Mouse (Mus musculus) G1E (cell line): ENCODE results near the gene Cpt2.

Experiments
- CTCF ChIP-seq: IDR thresholded peaks from 2 replicates; pipeline ENCODE4 v1.5.1; 2012; ENCODE audit warnings: low read depth, low read length, inconsistent platforms, mixed read lengths
- GATA1 ChIP-seq: IDR thresholded peaks from 2 replicates; pipeline ENCODE4 v1.6.1; 2012; ENCODE audit warnings: borderline replicate concordance, low read length, inconsistent platforms, mixed read lengths
- GATA2 ChIP-seq: IDR thresholded peaks from 2 replicates; pipeline ENCODE4 v1.6.1; 2012; ENCODE audit warnings: low read depth, low read length, inconsistent platforms, borderline replicate concordance
- POLR2AphosphoS5 ChIP-seq: IDR thresholded peaks from 2 replicates; pipeline ENCODE4 v1.6.1; 2012; ENCODE audit warnings: low read depth, low read length, inconsistent platforms; ENCODE audit not compliant: insufficient replicate concordance
- TAL1 ChIP-seq: conservative IDR thresholded peaks from 2 replicates; pipeline ENCODE4 v1.6.1; 2012; ENCODE audit warnings: low read depth, low read length, inconsistent platforms, mixed read lengths

DNA sequence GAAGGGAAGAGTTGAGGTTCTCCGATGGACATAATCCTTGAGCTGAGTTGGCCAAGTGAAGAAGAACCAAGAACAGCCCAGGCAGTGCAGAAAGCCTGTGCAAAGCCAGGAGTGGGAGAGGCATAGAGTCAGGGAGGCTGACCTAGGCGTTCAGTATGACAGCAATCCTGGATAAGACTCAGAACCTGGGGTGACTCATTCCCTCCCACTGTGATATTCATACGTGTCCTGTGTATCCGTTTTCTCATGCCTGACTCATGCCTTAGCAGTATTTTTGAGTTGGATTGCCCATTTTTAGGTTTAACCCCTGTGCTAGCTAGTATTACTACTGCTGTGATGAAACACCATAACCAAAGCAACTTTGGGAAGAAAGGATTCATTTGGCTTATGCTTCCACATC, 58.5 kb downstream of the Cpt2 start:
- TF ChIP-seq CTCF = no peak
- no peak for TF ChIP-seq GATA1
- no peak for TF ChIP-seq POLR2AphosphoS5
- no peak for TF ChIP-seq TAL1
- TF ChIP-seq GATA2 = no peak
